Mouse (Mus musculus): ENCODE data around the gene Gfpt2. TPM values are rescaled to one million over a fixed set of nuclear protein-coding genes. Genes with fewer than 3 reads are reported as not detected.
"Not testable (repeated sequence)": the region's sequence is repeated elsewhere in the genome, so short reads cannot be mapped to it uniquely, and the experiment has no call there.

The Gfpt2 gene
- polyA plus RNA-seq, 2 experiments: 24.8 to 27.4 TPM

- 84% methylated on average over 3 of the region's 3 CpGs for WGBS
- no peak for DNase-seq (ENCODE audit: low spot score)
- Histone ChIP-seq H3K36me3 (ENCODE audit: control insufficient read depth, insufficient read depth, low read length) (no peaks in the 10 kb centered on the region), H3K9ac (ENCODE audit: low read depth, low read length, severe bottlenecking) (no peak overlapping the region), H3K4me2 (replicated peaks; ENCODE audit: low read depth, low read length, severe bottlenecking) (no peak overlapping the region), H3K9me3 (ENCODE audit: control insufficient read depth, low read length) (no peaks in the 10 kb centered on the region), H3K27me3 (ENCODE audit: control insufficient read depth, insufficient read depth, low read length) (no peaks in the 10 kb centered on the region), H3K4me3 (replicated peaks; ENCODE audit: low read length) (no peak overlapping the region), H3K27ac (replicated peaks; ENCODE audit: low read depth, low read length) (peak overlapping the region; percentile 85), H3K4me1 (ENCODE audit: control insufficient read depth, insufficient read depth, low read length) (peaks cover 30% of the 10 kb centered on the region)
- no peak for TF ChIP-seq POLR2A (IDR thresholded peaks at IDR 0.05; ENCODE audit: borderline replicate concordance, extremely low read depth, insufficient read depth, insufficient read length)
- no peak for ATAC-seq (ENCODE audit: low FRiP score, low read depth)
Measured at GRCm38 (mm10) chr11:49765377-49766136, 28.4 kb upstream of the Gfpt2 start.

- TF ChIP-seq POLR2A (IDR thresholded peaks at IDR 0.05; ENCODE audit: borderline replicate concordance, extremely low read depth, insufficient read depth, insufficient read length): no peak
- ATAC-seq (ENCODE audit: low FRiP score, low read depth): no peak
- H3K27ac ChIP-seq (replicated peaks; ENCODE audit: low read depth, low read length): peak overlapping the region; percentile 85; the same call in 1 of the 2 replicates
Measured at GRCm38 (mm10) chr11:49766137-49766411, 27.9 kb upstream of the Gfpt2 start.

DNA sequence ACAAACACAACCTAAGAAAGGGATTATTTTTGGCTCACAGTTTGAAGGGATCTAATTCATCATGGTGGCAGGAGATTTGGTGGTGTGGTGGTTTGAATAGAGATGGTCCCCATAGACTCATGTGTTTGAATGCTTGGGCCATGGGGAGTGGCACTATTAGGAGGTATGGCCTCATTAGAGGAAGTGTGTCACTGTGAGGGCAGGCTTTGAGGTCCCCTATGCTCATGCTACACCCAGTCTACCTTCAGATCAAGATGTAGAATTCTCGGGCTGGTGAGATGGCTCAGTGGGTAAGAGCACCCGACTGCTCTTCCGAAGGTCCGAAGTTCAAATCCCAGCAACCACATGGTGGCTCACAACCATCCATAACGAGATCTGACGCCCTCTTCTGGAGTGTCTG lies 26.5 kb upstream of the Gfpt2 start:
- H3K4me3 ChIP-seq (replicated peaks; ENCODE audit: low read length); H3K36me3 ChIP-seq (ENCODE audit: control insufficient read depth, insufficient read depth, low read length); H3K4me2 ChIP-seq (replicated peaks; ENCODE audit: low read depth, low read length, severe bottlenecking); H3K27ac ChIP-seq (replicated peaks; ENCODE audit: low read depth, low read length); DNase-seq (ENCODE audit: low spot score); H3K27me3 ChIP-seq (ENCODE audit: control insufficient read depth, insufficient read depth, low read length); ATAC-seq (ENCODE audit: low FRiP score, low read depth); H3K9ac ChIP-seq (ENCODE audit: low read depth, low read length, severe bottlenecking); H3K9me3 ChIP-seq (ENCODE audit: control insufficient read depth, low read length): not testable (repeated sequence)
- WGBS: 94% methylated on average over 4 of the region's 6 CpGs
- peaks cover 20% of the 10 kb centered on the region for H3K4me1 ChIP-seq (ENCODE audit: control insufficient read depth, insufficient read depth, low read length)

More at GRCm38 (mm10) chr11:49766137-49766411, 27.9 kb upstream of the Gfpt2 start:
- no peaks in the 10 kb centered on the region for H3K9me3 ChIP-seq (ENCODE audit: control insufficient read depth, low read length)
- H3K4me1 ChIP-seq (ENCODE audit: control insufficient read depth, insufficient read depth, low read length): peaks cover 25% of the 10 kb centered on the region
- no peak overlapping the region for H3K4me2 ChIP-seq (replicated peaks; ENCODE audit: low read depth, low read length, severe bottlenecking)
- H3K4me3 ChIP-seq (replicated peaks; ENCODE audit: low read length): no peak overlapping the region
- DNase-seq (ENCODE audit: low spot score): no peak
- WGBS: 92% methylated on average over 2 of the region's 2 CpGs
- no peaks in the 10 kb centered on the region for H3K36me3 ChIP-seq (ENCODE audit: control insufficient read depth, insufficient read depth, low read length)
- H3K9ac ChIP-seq (ENCODE audit: low read depth, low read length, severe bottlenecking): no peak overlapping the region
- H3K27me3 ChIP-seq (ENCODE audit: control insufficient read depth, insufficient read depth, low read length): no peaks in the 10 kb centered on the region

DNA sequence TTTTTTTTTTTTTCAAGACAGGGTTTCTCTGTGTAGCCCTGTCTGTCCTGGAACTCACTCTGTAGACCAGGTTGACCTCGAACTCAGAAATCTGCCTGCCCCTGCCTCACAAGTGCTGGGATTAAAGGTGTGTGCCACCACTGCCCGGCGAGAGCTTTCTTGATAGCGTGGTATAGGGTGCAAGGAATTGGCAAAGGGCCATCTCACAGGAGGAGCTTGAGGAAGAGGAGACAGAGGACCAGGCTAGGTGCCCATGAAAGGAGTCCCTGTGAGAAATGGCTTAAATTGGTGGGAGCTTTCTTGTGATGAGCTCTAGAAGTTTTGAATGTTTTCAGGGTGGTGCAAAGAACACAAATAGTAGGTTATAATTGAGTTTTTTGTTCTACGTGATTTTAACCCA lies 25.2 kb upstream of the Gfpt2 start:
- H3K4me1 ChIP-seq (ENCODE audit: control insufficient read depth, insufficient read depth, low read length): peaks cover 8% of the 10 kb centered on the region
- TF ChIP-seq POLR2A (IDR thresholded peaks at IDR 0.05; ENCODE audit: borderline replicate concordance, extremely low read depth, insufficient read depth, insufficient read length): no peak
- no peak overlapping the region for H3K9ac ChIP-seq (ENCODE audit: low read depth, low read length, severe bottlenecking)
- H3K27ac ChIP-seq (replicated peaks; ENCODE audit: low read depth, low read length): no peak overlapping the region
- no peak overlapping the region for H3K4me2 ChIP-seq (replicated peaks; ENCODE audit: low read depth, low read length, severe bottlenecking)
- no peaks in the 10 kb centered on the region for H3K27me3 ChIP-seq (ENCODE audit: control insufficient read depth, insufficient read depth, low read length)
- H3K36me3 ChIP-seq (ENCODE audit: control insufficient read depth, insufficient read depth, low read length): no peaks in the 10 kb centered on the region
- no peaks in the 10 kb centered on the region for H3K9me3 ChIP-seq (ENCODE audit: control insufficient read depth, low read length)
- 86% methylated on average over 5 of the region's 5 CpGs for WGBS
- DNase-seq (ENCODE audit: low spot score) (no peak), ATAC-seq (ENCODE audit: low FRiP score, low read depth) (no peak)
- no peak overlapping the region for H3K4me3 ChIP-seq (replicated peaks; ENCODE audit: low read length)

DNA sequence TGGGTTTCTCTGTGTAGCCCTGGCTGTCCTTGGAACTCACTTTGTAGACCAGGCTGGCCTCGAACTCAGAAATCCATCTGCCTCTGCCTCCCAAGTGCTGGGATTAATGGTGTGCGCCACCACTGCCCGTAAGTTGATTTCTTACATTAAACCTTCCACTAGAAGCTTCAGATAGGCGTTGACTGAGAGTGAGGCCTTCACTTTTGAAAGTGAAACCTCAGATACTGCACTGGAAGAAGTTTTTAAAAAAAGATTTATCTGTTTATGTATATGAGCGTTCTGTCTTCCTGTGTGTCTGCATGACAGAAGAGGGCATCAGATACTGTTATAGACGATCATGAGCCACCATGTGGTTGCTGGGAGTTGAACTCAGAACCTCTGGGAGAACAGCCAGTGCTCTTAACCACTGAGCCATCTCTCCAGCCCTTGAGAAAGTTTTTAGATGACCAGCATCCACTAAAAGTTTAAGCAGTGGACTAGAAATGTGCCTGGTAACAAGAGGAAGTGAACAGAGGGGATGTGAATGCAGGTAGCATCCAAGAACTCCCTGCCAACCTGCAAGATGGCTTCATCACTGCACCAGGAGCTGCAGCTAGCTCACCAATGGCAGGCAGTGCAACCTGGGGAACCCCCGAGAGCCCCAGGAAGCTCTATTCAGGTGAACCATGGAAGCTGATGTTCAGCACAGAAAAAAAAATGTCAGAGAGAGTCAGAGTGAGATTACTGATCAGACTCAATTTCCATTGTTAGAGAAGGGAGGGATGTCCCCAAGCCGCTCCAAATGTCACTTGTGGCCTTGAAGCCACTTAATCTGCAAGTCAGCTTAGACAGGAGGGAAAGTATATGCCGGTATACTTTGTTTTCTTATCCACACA lies 23.1 kb upstream of the Gfpt2 start:
- Histone ChIP-seq H3K36me3 (ENCODE audit: control insufficient read depth, insufficient read depth, low read length) (no peaks in the 10 kb centered on the region), H3K4me2 (replicated peaks; ENCODE audit: low read depth, low read length, severe bottlenecking) (no peak overlapping the region), H3K9me3 (ENCODE audit: control insufficient read depth, low read length) (no peaks in the 10 kb centered on the region), H3K4me1 (ENCODE audit: control insufficient read depth, insufficient read depth, low read length) (no peaks in the 10 kb centered on the region; the same call in 1 of the 2 replicates), H3K27me3 (ENCODE audit: control insufficient read depth, insufficient read depth, low read length) (no peaks in the 10 kb centered on the region), H3K4me3 (replicated peaks; ENCODE audit: low read length) (no peak overlapping the region), H3K9ac (ENCODE audit: low read depth, low read length, severe bottlenecking) (no peak overlapping the region), H3K27ac (replicated peaks; ENCODE audit: low read depth, low read length) (no peak overlapping the region)
- DNase-seq (ENCODE audit: low spot score) (no peak), ATAC-seq (ENCODE audit: low FRiP score, low read depth) (no peak)
- no peak for TF ChIP-seq POLR2A (IDR thresholded peaks at IDR 0.05; ENCODE audit: borderline replicate concordance, extremely low read depth, insufficient read depth, insufficient read length)
- 83% methylated on average over 9 of the region's 9 CpGs for WGBS
